Mouse (Mus musculus) MEL (cell line): ENCODE results near the gene Kcns1. TPM values are rescaled to one million over a fixed set of nuclear protein-coding genes. Genes with fewer than 3 reads are reported as not detected.

Experiments
- DNase-seq: peaks from one replicate; pipeline ENCODE4 v3.0.0; 2011; ENCODE audit warnings: low read depth, low spot score
- H3K27ac ChIP-seq: 2 replicates; pipeline ENCODE4 v1.5.1; 2012; ENCODE audit warnings: low read depth, mild to moderate bottlenecking, control low read depth, low read length, moderate library complexity; ENCODE audit not compliant: control insufficient read depth
- H3K27me3 ChIP-seq, 2 experiments: fragments of 150-350 bp in 1 of 2; sonication (generic) in 1 of 2; 2 replicates each; pipeline ENCODE4 v1.6.1; 2012; ENCODE audit warnings: low read length in 2 of 2, mild to moderate bottlenecking in 2 of 2, improper control_type of control experiment in 1 of 2, moderate library complexity in 1 of 2; ENCODE audit not compliant: insufficient read depth in 2 of 2, control insufficient read depth in 1 of 2
- H3K36me3 ChIP-seq, 2 experiments: 2 replicates each; pipeline ENCODE4 v1.6.1; 2012 to 2014; ENCODE audit warnings: low read length in 2 of 2, improper control_type of control experiment in 1 of 2, inconsistent platforms in 1 of 2, mild to moderate bottlenecking in 1 of 2; ENCODE audit not compliant: insufficient read depth in 2 of 2, control insufficient read depth in 1 of 2
- H3K4me1 ChIP-seq, 2 experiments: fragments of 150-350 bp in 1 of 2; sonication (generic) in 1 of 2; 2 replicates each; pipeline ENCODE4 v1.6.1; 2012; ENCODE audit warnings: low read length in 2 of 2, improper control_type of control experiment in 1 of 2, mild to moderate bottlenecking in 1 of 2; ENCODE audit not compliant: insufficient read depth in 2 of 2, control insufficient read depth in 1 of 2
- H3K4me3 ChIP-seq, 2 experiments: fragments of 150-350 bp in 1 of 2; sonication (generic) in 1 of 2; 2 replicates each; pipeline ENCODE4 v1.5.1; 2012; ENCODE audit warnings: low read depth in 2 of 2, low read length in 2 of 2, mild to moderate bottlenecking in 2 of 2, moderate library complexity in 2 of 2, control low read depth in 1 of 2, improper control_type of control experiment in 1 of 2; ENCODE audit not compliant: control insufficient read depth in 1 of 2, insufficient read depth in 1 of 2
- H3K79me2 ChIP-seq: 2 replicates; pipeline ENCODE4 v1.6.1; 2012; ENCODE audit warnings: mild to moderate bottlenecking, low read length, moderate library complexity; ENCODE audit not compliant: control insufficient read depth, poor library complexity, insufficient read depth
- H3K9ac ChIP-seq: 2 replicates; pipeline ENCODE4 v1.6.1; 2012; ENCODE audit warnings: low read depth, mild to moderate bottlenecking, control low read depth, low read length, moderate library complexity; ENCODE audit not compliant: control insufficient read depth, poor library complexity, severe bottlenecking
- H3K9me3 ChIP-seq: fragments of 150-350 bp; sonication (generic); replicated peaks from 2 replicates; pipeline ENCODE4 v1.6.1; 2012; ENCODE audit warnings: mild to moderate bottlenecking, low read length, improper control_type of control experiment, moderate library complexity; ENCODE audit not compliant: insufficient read depth
- CHD1 ChIP-seq: IDR thresholded peaks from 2 replicates; pipeline ENCODE4 v1.6.1; 2012; ENCODE audit warnings: low read depth, mild to moderate bottlenecking, inconsistent platforms, low read length, improper control_type of control experiment
- JUND ChIP-seq: IDR thresholded peaks from 2 replicates; pipeline ENCODE4 v1.6.1; 2011; ENCODE audit warnings: low read depth, mild to moderate bottlenecking, improper control_type of control experiment, low read length
- MAFK ChIP-seq: IDR thresholded peaks from 2 replicates; pipeline ENCODE4 v1.6.1; 2011; ENCODE audit warnings: low read depth, mild to moderate bottlenecking, low read length, improper control_type of control experiment, borderline replicate concordance
- MEF2A ChIP-seq: IDR thresholded peaks from 2 replicates; pipeline ENCODE4 v1.6.1; 2014; ENCODE audit warnings: low read depth, mild to moderate bottlenecking, inconsistent platforms, low read length, improper control_type of control experiment; ENCODE audit not compliant: poor library complexity, insufficient replicate concordance, severe bottlenecking; ENCODE audit errors: extremely low read depth
- MYB ChIP-seq: IDR thresholded peaks from 2 replicates; pipeline ENCODE4 v1.6.1; 2011; ENCODE audit warnings: mild to moderate bottlenecking, low read depth, low read length, improper control_type of control experiment
- NRF1 ChIP-seq: IDR thresholded peaks from 2 replicates; pipeline ENCODE4 v1.6.1; 2014; ENCODE audit warnings: low read depth, mild to moderate bottlenecking, inconsistent platforms, low read length, improper control_type of control experiment, moderate library complexity; ENCODE audit not compliant: poor library complexity, insufficient read depth, severe bottlenecking
- POLR2AphosphoS2 ChIP-seq: IDR thresholded peaks from 2 replicates; pipeline ENCODE4 v1.6.1; 2011; ENCODE audit warnings: low read length, improper control_type of control experiment
- polyA plus RNA-seq, 2 experiments: library from polyadenylated mRNA; stranded (reverse) in 1 of 2; unstranded in 1 of 2; fragments of >175 nt in 1 of 2; fragments of >200 nt in 1 of 2; gene quantifications; 2 replicates each; pipeline versions ENCODE4 v1.2.1 to v1.2.4; 2012; ENCODE audit warnings: low replicate concordance in 2 of 2, low read depth in 1 of 2; ENCODE audit not compliant: insufficient read length in 2 of 2, insufficient read depth in 1 of 2, missing spikeins in 1 of 2
- total RNA-seq: library from RNA; depleted of rRNA; stranded (reverse); fragments of 300-350 nt; gene quantifications from 2 replicates; pipeline ENCODE4 v1.2.3, GENCODE M21; 2012; rRNA removed

Gene Kcns1
- total and polyA plus RNA-seq, 3 experiments = not detected

- Histone ChIP-seq H3K36me3 (peaks cover 0 to 9% of the 10 kb centered on the region in 2 experiments; a peak in 2 of 4 replicates), H3K27me3 (no peaks in the 10 kb centered on the region), H3K4me3 (no peak overlapping the region), H3K4me1 (no peaks in the 10 kb centered on the region), H3K9ac (no peak overlapping the region), H3K79me2 (no peaks in the 10 kb centered on the region), H3K27ac (no peak overlapping the region), H3K9me3 (no peaks in the 10 kb centered on the region)
- DNase-seq = no peak
- no peak for TF ChIP-seq MEF2A
- no peak for TF ChIP-seq CHD1
- TF ChIP-seq POLR2AphosphoS2 = no peak
- TF ChIP-seq MYB = no peak
- no peak for TF ChIP-seq NRF1
- no peak for TF ChIP-seq MAFK
- TF ChIP-seq JUND = no peak
These were observed 56.9 kb downstream of the Kcns1 start for GRCm38 (mm10) chr2:164114051-164114450.

Other genes starting within 250 kb of the Kcns1 start
- gene Ywhab, start 176.2 kb downstream of the Kcns1 start, total RNA-seq = 71.4 and 76.3 TPM in 2 replicates
- 100 to 1,000 TPM; 179 to 717 TPM for gene Ywhab, start 176.2 kb downstream of the Kcns1 start, polyA plus RNA-seq
- gene Pabpc1l, start 145.7 kb downstream of the Kcns1 start, total RNA-seq = 0.27 and 0.29 TPM in 2 replicates
- gene Pabpc1l, start 145.7 kb downstream of the Kcns1 start, polyA plus RNA-seq = under 1 TPM in 1 of 2 experiments, not detected in 1; 0.40 TPM
- gene Stk4, start 100.8 kb downstream of the Kcns1 start, total RNA-seq = 41.8 and 46.8 TPM in 2 replicates
- 10 to 100 TPM in 1 of 2 experiments, not detected in 1; 56.1 TPM for gene Stk4, start 100.8 kb downstream of the Kcns1 start, polyA plus RNA-seq
- gene Tomm34, start 99.9 kb downstream of the Kcns1 start, total RNA-seq = 31.7 and 38.9 TPM in 2 replicates
- 10 to 100 TPM in 1 of 2 experiments, not detected in 1; 48.7 TPM for gene Tomm34, start 99.9 kb downstream of the Kcns1 start, polyA plus RNA-seq
- gene Wfdc5, start 11.6 kb upstream of the Kcns1 start, total RNA-seq = not detected in 2 replicates
- gene Wfdc5, start 11.6 kb upstream of the Kcns1 start, polyA plus RNA-seq = not detected
- not detected in 2 replicates for gene Wfdc12, start 19.5 kb upstream of the Kcns1 start, total RNA-seq
- under 1 TPM in 1 of 2 experiments, not detected in 1; 0.10 TPM for gene Wfdc12, start 19.5 kb upstream of the Kcns1 start, polyA plus RNA-seq
- gene Wfdc15a, start 29.0 kb upstream of the Kcns1 start, total RNA-seq = not detected in 2 replicates
- gene Wfdc15a, start 29.0 kb upstream of the Kcns1 start, polyA plus RNA-seq = not detected
- not detected in 2 replicates for gene Wfdc15b, start 50.5 kb upstream of the Kcns1 start, total RNA-seq
- gene Wfdc15b, start 50.5 kb upstream of the Kcns1 start, polyA plus RNA-seq = not detected
- gene Svs2, start 67.4 kb upstream of the Kcns1 start, total RNA-seq = not detected in 2 replicates
- gene Svs2, start 67.4 kb upstream of the Kcns1 start, polyA plus RNA-seq = not detected
- gene Svs3b, start 85.5 kb upstream of the Kcns1 start, total RNA-seq = not detected in 2 replicates
- not detected for gene Svs3b, start 85.5 kb upstream of the Kcns1 start, polyA plus RNA-seq
- not detected in 2 replicates for gene Svs4, start 107.3 kb upstream of the Kcns1 start, total RNA-seq
- gene Svs4, start 107.3 kb upstream of the Kcns1 start, polyA plus RNA-seq = not detected
- not detected in 2 replicates for gene Svs3a, start 118.2 kb upstream of the Kcns1 start, total RNA-seq
- gene Svs3a, start 118.2 kb upstream of the Kcns1 start, polyA plus RNA-seq = not detected
- gene Svs6, start 145.6 kb upstream of the Kcns1 start, total RNA-seq = not detected in 2 replicates
- not detected for gene Svs6, start 145.6 kb upstream of the Kcns1 start, polyA plus RNA-seq
- not detected in 2 replicates for gene Svs5, start 161.6 kb upstream of the Kcns1 start, total RNA-seq
- gene Svs5, start 161.6 kb upstream of the Kcns1 start, polyA plus RNA-seq = not detected
- gene Slpi, start 218.0 kb upstream of the Kcns1 start, total RNA-seq = not detected in 2 replicates
- not detected for gene Slpi, start 218.0 kb upstream of the Kcns1 start, polyA plus RNA-seq
- not detected in 2 replicates for gene Rbpjl, start 232.0 kb upstream of the Kcns1 start, total RNA-seq
- gene Rbpjl, start 232.0 kb upstream of the Kcns1 start, polyA plus RNA-seq = under 1 TPM in 1 of 2 experiments, not detected in 1; 0.07 TPM
- not detected in 2 replicates for gene Matn4, start 234.0 kb upstream of the Kcns1 start, total RNA-seq
- gene Matn4, start 234.0 kb upstream of the Kcns1 start, polyA plus RNA-seq = not detected